Mouse (Mus musculus) megakaryocyte, adult 5-6 weeks (primary cell): Measurements from ENCODE around the gene Rpl7a. TPM values are rescaled to one million over a fixed set of nuclear protein-coding genes. Genes with fewer than 3 reads are reported as not detected.

ENCODE experiments used
- ATAC-seq: 2 replicates; pipeline ENCODE4 v1.8.0; 2016; ENCODE audit warnings: mild to moderate bottlenecking, inconsistent platforms; ENCODE audit not compliant: poor library complexity, severe bottlenecking
- total RNA-seq, 2 experiments: library from RNA; stranded (forward) in 1 of 2; stranded (reverse) in 1 of 2; fragments of 153-499, 151-499 nt in 1 of 2; fragments of 221-1000, 200-1000 nt in 1 of 2; gene quantifications; 2 replicates each; pipeline versions ENCODE4 v1.2.3 to v1.2.4; 2015 to 2017

The Rpl7a gene
- total RNA-seq, 2 experiments from 2014 or later, result 1,311 to 1,498 TPM

- ATAC-seq, result no peak
These were observed 42.3 kb downstream of the Rpl7a start for GRCm38 (mm10) chr2:26952866-26953265.

GRCm38 (mm10) chr2:26954735-26955395, 44.3 kb downstream of the Rpl7a start:
- ATAC-seq, result no peak

- no peak for ATAC-seq
These were observed 46.4 kb downstream of the Rpl7a start for GRCm38 (mm10) chr2:26956811-26957487.

- ATAC-seq, result no peak
These were observed 46.9 kb downstream of the Rpl7a start for GRCm38 (mm10) chr2:26957488-26957859.

GRCm38 (mm10) chr2:26960756-26961155, 50.2 kb downstream of the Rpl7a start:
- no peak for ATAC-seq

Other genes with a start within 250 kb of the Rpl7a start
- gene Lcn4, start 239.5 kb upstream of the Rpl7a start, total RNA-seq (2015), result 0.96 TPM in 1 of 2 replicates, not detected in the other
- gene Lcn4, start 239.5 kb upstream of the Rpl7a start, total RNA-seq (2017), result not detected in 2 replicates
- not detected in 2 replicates for gene Abo, start 45.8 kb upstream of the Rpl7a start, total RNA-seq (2015)
- gene Abo, start 45.8 kb upstream of the Rpl7a start, total RNA-seq (2017), result not detected in 2 replicates
- 8.9 and 9.2 TPM in 2 replicates for gene Surf6, start 7.9 kb upstream of the Rpl7a start, total RNA-seq (2015)
- 20.7 and 27.9 TPM in 2 replicates for gene Surf6, start 7.9 kb upstream of the Rpl7a start, total RNA-seq (2017)
- gene Med22, start 87 bp upstream of the Rpl7a start, total RNA-seq (2015), result 5.6 and 7.2 TPM in 2 replicates
- 10.9 and 12.7 TPM in 2 replicates for gene Med22, start 87 bp upstream of the Rpl7a start, total RNA-seq (2017)
- 31.3 and 35.6 TPM in 2 replicates for gene Surf2, start 5.6 kb downstream of the Rpl7a start, total RNA-seq (2015)
- 34.0 and 34.5 TPM in 2 replicates for gene Surf2, start 5.6 kb downstream of the Rpl7a start, total RNA-seq (2017)
- 102 and 106 TPM in 2 replicates for gene Surf1, start 5.8 kb downstream of the Rpl7a start, total RNA-seq (2015)
- 61.3 and 77.4 TPM in 2 replicates for gene Surf1, start 5.8 kb downstream of the Rpl7a start, total RNA-seq (2017)
- gene Surf4, start 23.2 kb downstream of the Rpl7a start, total RNA-seq (2015), result 95.0 and 100 TPM in 2 replicates
- gene Surf4, start 23.2 kb downstream of the Rpl7a start, total RNA-seq (2017), result 86.1 and 98.4 TPM in 2 replicates
- gene Stkld1, start 23.3 kb downstream of the Rpl7a start, total RNA-seq (2015), result 0.16 and 0.60 TPM in 2 replicates
- not detected in 2 replicates for gene Stkld1, start 23.3 kb downstream of the Rpl7a start, total RNA-seq (2017)
- gene Rexo4, start 53.6 kb downstream of the Rpl7a start, total RNA-seq (2015), result 19.4 and 21.1 TPM in 2 replicates
- gene Rexo4, start 53.6 kb downstream of the Rpl7a start, total RNA-seq (2017), result 69.1 and 72.6 TPM in 2 replicates
- 0.04 TPM in 1 of 2 replicates, not detected in the other for gene Adamts13, start 62.7 kb downstream of the Rpl7a start, total RNA-seq (2015)
- 0.24 and 0.95 TPM in 2 replicates for gene Adamts13, start 62.7 kb downstream of the Rpl7a start, total RNA-seq (2017)
- 11.9 and 14.9 TPM in 2 replicates for gene Cacfd1, start 99.2 kb downstream of the Rpl7a start, total RNA-seq (2015)
- 4.7 and 7.5 TPM in 2 replicates for gene Cacfd1, start 99.2 kb downstream of the Rpl7a start, total RNA-seq (2017)
- gene Slc2a6, start 117.2 kb downstream of the Rpl7a start, total RNA-seq (2015), result 23.0 and 23.3 TPM in 2 replicates
- gene Slc2a6, start 117.2 kb downstream of the Rpl7a start, total RNA-seq (2017), result 39.1 and 40.0 TPM in 2 replicates
- not detected in 2 replicates for gene Mymk, start 161.4 kb downstream of the Rpl7a start, total RNA-seq (2015)
- not detected in 2 replicates for gene Mymk, start 161.4 kb downstream of the Rpl7a start, total RNA-seq (2017)
- not detected in 2 replicates for gene Adamtsl2, start 168.6 kb downstream of the Rpl7a start, total RNA-seq (2015)
- gene Adamtsl2, start 168.6 kb downstream of the Rpl7a start, total RNA-seq (2017), result not detected in 2 replicates
- gene Fam163b, start 231.7 kb downstream of the Rpl7a start, total RNA-seq (2015), result not detected in 2 replicates
- gene Fam163b, start 231.7 kb downstream of the Rpl7a start, total RNA-seq (2017), result not detected in 2 replicates